Mouse (Mus musculus): ENCODE results near the gene Tjp3. TPM values are rescaled to one million over a fixed set of nuclear protein-coding genes. Genes with fewer than 3 reads are reported as not detected.
A peak's percentile ranks its signal among the peaks of the same experiment; 100 is the strongest.
"Not testable (repeated sequence)": the region's sequence is repeated elsewhere in the genome, so short reads cannot be mapped to it uniquely, and the experiment has no call there.

The Tjp3 gene
- total RNA-seq, 2 experiments from 2014 or later = not detected

GRCm38 (mm10) chr10:81240876-81241275 lies 50.5 kb downstream of the Tjp3 start:
- no peak for DNase-seq
- intact Hi-C loops (cut with DNase I) = no loop called here

- DNase-seq = no peak
These were observed 52.8 kb downstream of the Tjp3 start for GRCm38 (mm10) chr10:81238618-81239017.

GRCm38 (mm10) chr10:81236471-81237268 lies 54.7 kb downstream of the Tjp3 start:
- DNase-seq = no peak
- intact Hi-C loops (cut with DNase I) = no loop called here

More at GRCm38 (mm10) chr10:81238618-81239017, 52.8 kb downstream of the Tjp3 start:
- intact Hi-C loops (cut with DNase I) = no loop called here

- intact Hi-C loops (cut with DNase I) = no loop called here
- no peak for DNase-seq
These were observed 57.2 kb downstream of the Tjp3 start for GRCm38 (mm10) chr10:81234206-81234605.

- intact Hi-C loops (cut with DNase I) = no loop called here
These were observed 58.2 kb downstream of the Tjp3 start for GRCm38 (mm10) chr10:81233226-81233585.

GRCm38 (mm10) chr10:81232580-81233225 lies 58.7 kb downstream of the Tjp3 start, which contains the start of gene Zfr2:
Gene Zfr2, plus strand, starts transcription at chr10:81233155.
- peak; percentile 73 to 78 for DNase-seq
- intact Hi-C loops (cut with DNase I) = no loop called here

More at GRCm38 (mm10) chr10:81233226-81233585, 58.2 kb downstream of the Tjp3 start:
- DNase-seq = no peak

- DNase-seq = no peak
- intact Hi-C loops (cut with DNase I) = loop anchor here (2.0 kb wide), 1 partner anchor 25 kb away; no protein-coding TSS in a partner anchor
These were observed 59.9 kb downstream of the Tjp3 start for GRCm38 (mm10) chr10:81231436-81231835.

GRCm38 (mm10) chr10:81230438-81231332 lies 60.7 kb downstream of the Tjp3 start, which contains the start of gene Atcay:
Gene Atcay, minus strand, starts transcription at chr10:81230833.
- intact Hi-C loops (cut with DNase I) = loop anchor here (2.0 kb wide), 1 partner anchor 24 kb away; no protein-coding TSS in a partner anchor
- DNase-seq = no peak

- intact Hi-C loops (cut with DNase I) = loop anchor here (2.0 kb wide), 1 partner anchor 23 kb away; no protein-coding TSS in a partner anchor
- DNase-seq = no peak
These were observed 61.5 kb downstream of the Tjp3 start for GRCm38 (mm10) chr10:81229735-81230437.

GRCm38 (mm10) chr10:81223731-81224130 lies 67.7 kb downstream of the Tjp3 start:
- DNase-seq = not testable (repeated sequence)

More at GRCm38 (mm10) chr10:81223731-81224130, 67.7 kb downstream of the Tjp3 start:
- intact Hi-C loops (cut with DNase I) = not testable (repeated sequence)

Small RNAs within 50 kb of the gene (microRNA-seq; reads per million reads assigned to microRNA genes)
- 3.7 to 7.2 reads per million in 2 experiments for gene Mir3057

Other genes with a start within 250 kb of the Tjp3 start
- gene Sgta, start 231.4 kb downstream of the Tjp3 start, total RNA-seq (2021) = 10 to 100 TPM; 86.2 to 89.5 TPM
- gene Thop1, start 221.5 kb downstream of the Tjp3 start, total RNA-seq (2021) = 10 to 100 TPM; 20.3 to 24.9 TPM
- gene Creb3l3, start 192.7 kb downstream of the Tjp3 start, total RNA-seq (2021) = under 1 TPM in 1 of 2 experiments, not detected in 1; 0.23 TPM
- 100 to 1,000 TPM; 160 to 174 TPM for gene Map2k2, start 185.7 kb downstream of the Tjp3 start, total RNA-seq (2021)
- gene Zbtb7a, start 156.4 kb downstream of the Tjp3 start, total RNA-seq (2021) = 10 to 100 TPM; 22.4 to 27.8 TPM
- 10 to 100 TPM; 14.0 to 16.3 TPM for gene Pias4, start 123.7 kb downstream of the Tjp3 start, total RNA-seq (2021)
- 100 to 1,000 TPM; 880 to 957 TPM for gene Eef2, start 115.0 kb downstream of the Tjp3 start, total RNA-seq (2021)
- 10 to 100 TPM; 21.1 to 23.9 TPM for gene Dapk3, start 108.6 kb downstream of the Tjp3 start, total RNA-seq (2021)
- gene 4930442H23Rik, start 107.7 kb downstream of the Tjp3 start, total RNA-seq (2021) = not detected
- gene Nmrk2, start 89.5 kb downstream of the Tjp3 start, total RNA-seq (2021) = 10 to 100 TPM; 44.9 to 76.8 TPM
- gene Atcay, start 60.7 kb downstream of the Tjp3 start, total RNA-seq (2021) = not detected
- gene Zfr2, start 58.4 kb downstream of the Tjp3 start, total RNA-seq (2021) = 1 to 10 TPM; 1.9 TPM
- under 1 TPM in 1 of 2 experiments, not detected in 1; 0.22 TPM for gene Matk, start 38.6 kb downstream of the Tjp3 start, total RNA-seq (2021)
- gene Mrpl54, start 24.6 kb downstream of the Tjp3 start, total RNA-seq (2021) = 10 to 100 TPM; 90.6 to 91.0 TPM
- gene Apba3, start 24.6 kb downstream of the Tjp3 start, total RNA-seq (2021) = 100 to 1,000 TPM in 1 of 2 experiments, 10 to 100 TPM in 1; 98.5 to 102 TPM
- 10 to 100 TPM; 21.4 to 23.2 TPM for gene Pip5k1c, start 1.4 kb upstream of the Tjp3 start, total RNA-seq (2021)
- 10 to 100 TPM in 1 of 2 experiments, 1 to 10 TPM in 1; 7.6 to 10.2 TPM for gene Cactin, start 29.5 kb upstream of the Tjp3 start, total RNA-seq (2021)
- gene Tbxa2r, start 37.1 kb upstream of the Tjp3 start, total RNA-seq (2021) = under 1 TPM; 0.87 to 0.99 TPM
- gene Gipc3, start 51.7 kb upstream of the Tjp3 start, total RNA-seq (2021) = 1 to 10 TPM; 1.1 to 1.3 TPM
- 10 to 100 TPM; 19.7 to 20.9 TPM for gene Hmg20b, start 58.9 kb upstream of the Tjp3 start, total RNA-seq (2021)
- gene Mfsd12, start 65.9 kb upstream of the Tjp3 start, total RNA-seq (2021) = 1 to 10 TPM; 2.2 to 2.6 TPM
- gene 4930404N11Rik, start 74.2 kb upstream of the Tjp3 start, total RNA-seq (2021) = under 1 TPM; 0.37 to 0.41 TPM
- 10 to 100 TPM; 14.2 to 15.9 TPM for gene Fzr1, start 86.9 kb upstream of the Tjp3 start, total RNA-seq (2021)
- 10 to 100 TPM; 36.5 to 42.5 TPM for gene Dohh, start 92.8 kb upstream of the Tjp3 start, total RNA-seq (2021)
- gene Gm48551, start 92.9 kb upstream of the Tjp3 start, total RNA-seq (2021) = 1 to 10 TPM in 1 of 2 experiments, under 1 TPM in 1; 0.89 to 1.2 TPM
- under 1 TPM; 0.59 to 0.77 TPM for gene Gm48552, start 97.4 kb upstream of the Tjp3 start, total RNA-seq (2021)
- under 1 TPM; 0.37 to 0.38 TPM for gene Smim24, start 101.5 kb upstream of the Tjp3 start, total RNA-seq (2021)
- gene Nfic, start 164.1 kb upstream of the Tjp3 start, total RNA-seq (2021) = 100 to 1,000 TPM; 219 to 237 TPM
- not detected for gene Celf5, start 191.1 kb upstream of the Tjp3 start, total RNA-seq (2021)
- gene Ncln, start 204.8 kb upstream of the Tjp3 start, total RNA-seq (2021) = 10 to 100 TPM; 42.1 to 44.9 TPM
- 1 to 10 TPM in 1 of 2 experiments, under 1 TPM in 1; 0.46 to 1.5 TPM for gene S1pr4, start 208.6 kb upstream of the Tjp3 start, total RNA-seq (2021)
- under 1 TPM in 1 of 2 experiments, not detected in 1; 0.20 TPM for gene Gna15, start 232.6 kb upstream of the Tjp3 start, total RNA-seq (2021)

Measured in gastrocnemius, postnatal 36 days (tissue).